Mouse (Mus musculus): ENCODE measurements around the gene Wwtr1. TPM values are rescaled to one million over a fixed set of nuclear protein-coding genes. Genes with fewer than 3 reads are reported as not detected.

Wwtr1 gene
- total RNA-seq, 4 experiments from 2014 or later, result 39.7 to 50.1 (median 46.3) TPM

- DNase-seq (ENCODE audit: low spot score), result peak; percentile 70
Observed at GRCm38 (mm10) chr3:57448445-57448844, 127.3 kb downstream of the Wwtr1 start.

GRCm38 (mm10) chr3:57447889-57448288 lies 127.8 kb downstream of the Wwtr1 start:
- no peak for DNase-seq (ENCODE audit: low spot score)

- DNase-seq (ENCODE audit: low spot score), result no peak
Observed at GRCm38 (mm10) chr3:57445706-57446105, 130.0 kb downstream of the Wwtr1 start.

GRCm38 (mm10) chr3:57440956-57441355 lies 134.8 kb downstream of the Wwtr1 start:
- no peak for DNase-seq (ENCODE audit: low spot score)

GRCm38 (mm10) chr3:57435364-57435763 lies 140.3 kb downstream of the Wwtr1 start:
- DNase-seq (ENCODE audit: low spot score), result no peak

- peak; percentile 67 for DNase-seq (ENCODE audit: low spot score)
Observed at GRCm38 (mm10) chr3:57431706-57432105, 144.0 kb downstream of the Wwtr1 start.

GRCm38 (mm10) chr3:57429486-57429885 lies 146.2 kb downstream of the Wwtr1 start:
- peak; percentile 50 for DNase-seq (ENCODE audit: low spot score)

GRCm38 (mm10) chr3:57428682-57429464 lies 146.8 kb downstream of the Wwtr1 start:
- DNase-seq (ENCODE audit: low spot score), result no peak

GRCm38 (mm10) chr3:57426351-57426750 lies 149.4 kb downstream of the Wwtr1 start:
- no peak for DNase-seq (ENCODE audit: low spot score)

- no peak for DNase-seq (ENCODE audit: low spot score)
Observed at GRCm38 (mm10) chr3:57425089-57425730, 150.5 kb downstream of the Wwtr1 start, which contains the start of gene Tm4sf4. Gene Tm4sf4 (plus strand): TSS chr3:57425314.

GRCm38 (mm10) chr3:57420660-57421059 lies 155.1 kb downstream of the Wwtr1 start:
- no peak for DNase-seq (ENCODE audit: low spot score)

GRCm38 (mm10) chr3:57420233-57420632 lies 155.5 kb downstream of the Wwtr1 start:
- no peak for DNase-seq (ENCODE audit: low spot score)

GRCm38 (mm10) chr3:57411535-57411934 lies 164.2 kb downstream of the Wwtr1 start:
- no peak for DNase-seq (ENCODE audit: low spot score)

Small RNAs within 50 kb of the gene (microRNA-seq; reads per million reads assigned to microRNA genes)
- not detected for gene Mir6377

Other genes starting within 250 kb of the Wwtr1 start
- gene Tm4sf4, start 150.6 kb downstream of the Wwtr1 start, total RNA-seq (2022), result not detected
- 10 to 100 TPM; 12.3 to 16.1 (median 12.9) TPM for gene Commd2, start 75.8 kb upstream of the Wwtr1 start, total RNA-seq (2022)
- gene Ankub1, start 116.9 kb upstream of the Wwtr1 start, total RNA-seq (2022), result not detected
- gene Rnf13, start 160.2 kb upstream of the Wwtr1 start, total RNA-seq (2022), result 100 to 1,000 TPM in 1 of 4 experiments, 10 to 100 TPM in 3; 81.9 to 101 (median 86.3) TPM

Measured in heart, adult 8-10 months (tissue).